Mouse (Mus musculus): ENCODE results near the gene Phrf1. TPM values are rescaled to one million over a fixed set of nuclear protein-coding genes. Genes with fewer than 3 reads are reported as not detected.

The Phrf1 gene
- polyA plus RNA-seq, 1 experiment from 2014 or later: 37.2 TPM

GRCm38 (mm10) chr7:141196619-141197282, 31.8 kb upstream of the Phrf1 start:
- TF ChIP-seq CTCF (IDR thresholded peaks at IDR 0.05; ENCODE audit: low read depth): no peak
- Histone ChIP-seq H3K9ac (ENCODE audit: low read depth, low read length) (no peak overlapping the region), H3K4me1 (replicated peaks; ENCODE audit: insufficient read depth, low read length) (peaks cover 7% of the 10 kb centered on the region; the same call in 1 of the 2 replicates), H3K9me3 (replicated peaks; ENCODE audit: low read length) (no peaks in the 10 kb centered on the region), H3K4me2 (ENCODE audit: low read length) (no peak overlapping the region), H3K27me3 (ENCODE audit: insufficient read depth, low read length) (no peaks in the 10 kb centered on the region), H3K27ac (no peak overlapping the region), H3K4me3 (replicated peaks; ENCODE audit: low read depth, low read length) (no peak overlapping the region), H3K36me3 (ENCODE audit: insufficient read depth, low read length) (0 out of 2 replicates have a peak, but pooled peaks cover 4% of the 10 kb centered on the region)
- no peak for ATAC-seq (replicated peaks; ENCODE audit: low FRiP score, low read depth)
- no peak for DNase-seq (ENCODE audit: low spot score)
- WGBS: 93% methylated on average over 8 of the region's 8 CpGs

DNA sequence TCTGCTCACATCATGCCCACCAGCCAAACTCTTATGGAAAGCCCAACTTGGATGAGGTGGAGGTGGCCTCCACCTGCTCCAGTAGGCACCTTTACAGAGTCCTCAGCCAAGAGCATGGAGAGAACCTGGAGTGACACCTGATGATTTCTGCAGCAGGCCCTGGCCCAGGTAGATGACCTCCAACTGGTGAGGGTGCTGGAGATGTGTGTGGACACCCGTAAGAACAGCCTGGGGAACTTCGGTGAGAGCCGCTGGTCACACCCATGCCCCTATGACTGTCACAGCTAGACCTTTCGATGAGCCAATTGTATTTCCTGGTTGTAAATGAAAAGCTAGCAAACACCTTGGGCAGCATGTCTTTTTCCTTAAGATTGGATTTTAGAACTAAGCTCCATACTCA, 30.5 kb upstream of the Phrf1 start:
- DNase-seq (ENCODE audit: low spot score) (no peak), ATAC-seq (replicated peaks; ENCODE audit: low FRiP score, low read depth) (no peak)
- H3K36me3 ChIP-seq (ENCODE audit: insufficient read depth, low read length): no peaks in the 10 kb centered on the region
- H3K4me1 ChIP-seq (replicated peaks; ENCODE audit: insufficient read depth, low read length): no peaks in the 10 kb centered on the region; the same call in 1 of the 2 replicates
- no peak overlapping the region for H3K9ac ChIP-seq (ENCODE audit: low read depth, low read length)
- no peak for TF ChIP-seq CTCF (IDR thresholded peaks at IDR 0.05; ENCODE audit: low read depth)
- no peak overlapping the region for H3K27ac ChIP-seq
- WGBS: 96% methylated on average over 4 of the region's 4 CpGs
- H3K9me3 ChIP-seq (replicated peaks; ENCODE audit: low read length): no peaks in the 10 kb centered on the region
- no peak overlapping the region for H3K4me3 ChIP-seq (replicated peaks; ENCODE audit: low read depth, low read length)
- H3K27me3 ChIP-seq (ENCODE audit: insufficient read depth, low read length): no peaks in the 10 kb centered on the region
- no peak overlapping the region for H3K4me2 ChIP-seq (ENCODE audit: low read length)

DNA sequence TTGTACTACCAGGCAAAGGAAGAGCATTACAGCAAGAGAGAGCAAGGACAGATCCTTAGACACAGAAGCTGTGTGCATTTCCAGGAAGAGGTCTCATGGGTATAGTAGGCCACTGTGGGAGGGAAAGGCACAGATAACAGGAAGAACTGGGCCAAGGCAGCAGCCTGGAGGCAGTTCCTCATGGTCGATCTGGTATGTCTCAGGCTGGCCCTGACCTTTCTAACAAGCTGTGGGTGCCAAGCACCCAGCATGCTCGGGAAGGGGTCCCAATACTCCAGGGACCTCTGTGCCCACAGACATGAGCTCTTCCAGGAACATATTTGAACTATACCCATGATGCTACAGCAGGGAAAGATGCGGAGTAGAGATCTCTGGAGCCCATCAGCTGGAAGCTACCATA, 24.0 kb upstream of the Phrf1 start:
- 87% methylated on average over 3 of the region's 3 CpGs for WGBS
- DNase-seq (ENCODE audit: low spot score) (no peak), ATAC-seq (replicated peaks; ENCODE audit: low FRiP score, low read depth) (no peak)
- Histone ChIP-seq H3K27me3 (ENCODE audit: insufficient read depth, low read length) (no peaks in the 10 kb centered on the region), H3K9me3 (replicated peaks; ENCODE audit: low read length) (no peaks in the 10 kb centered on the region), H3K4me1 (replicated peaks; ENCODE audit: insufficient read depth, low read length) (no peaks in the 10 kb centered on the region), H3K27ac (no peak overlapping the region), H3K4me2 (ENCODE audit: low read length) (no peak overlapping the region), H3K9ac (ENCODE audit: low read depth, low read length) (no peak overlapping the region), H3K36me3 (ENCODE audit: insufficient read depth, low read length) (no peaks in the 10 kb centered on the region), H3K4me3 (replicated peaks; ENCODE audit: low read depth, low read length) (no peak overlapping the region)
- TF ChIP-seq CTCF (IDR thresholded peaks at IDR 0.05; ENCODE audit: low read depth): no peak

GRCm38 (mm10) chr7:141205504-141205903, 23.1 kb upstream of the Phrf1 start:
- ATAC-seq (replicated peaks; ENCODE audit: low FRiP score, low read depth) (no peak), DNase-seq (ENCODE audit: low spot score) (no peak)
- no peak for TF ChIP-seq CTCF (IDR thresholded peaks at IDR 0.05; ENCODE audit: low read depth)
- Histone ChIP-seq H3K4me2 (ENCODE audit: low read length) (no peak overlapping the region), H3K9me3 (replicated peaks; ENCODE audit: low read length) (no peaks in the 10 kb centered on the region), H3K9ac (ENCODE audit: low read depth, low read length) (no peak overlapping the region), H3K4me3 (replicated peaks; ENCODE audit: low read depth, low read length) (no peak overlapping the region), H3K27me3 (ENCODE audit: insufficient read depth, low read length) (no peaks in the 10 kb centered on the region), H3K27ac (no peak overlapping the region), H3K36me3 (ENCODE audit: insufficient read depth, low read length) (no peaks in the 10 kb centered on the region), H3K4me1 (replicated peaks; ENCODE audit: insufficient read depth, low read length) (no peaks in the 10 kb centered on the region)
- WGBS: 86% methylated on average over 5 of the region's 5 CpGs

DNA sequence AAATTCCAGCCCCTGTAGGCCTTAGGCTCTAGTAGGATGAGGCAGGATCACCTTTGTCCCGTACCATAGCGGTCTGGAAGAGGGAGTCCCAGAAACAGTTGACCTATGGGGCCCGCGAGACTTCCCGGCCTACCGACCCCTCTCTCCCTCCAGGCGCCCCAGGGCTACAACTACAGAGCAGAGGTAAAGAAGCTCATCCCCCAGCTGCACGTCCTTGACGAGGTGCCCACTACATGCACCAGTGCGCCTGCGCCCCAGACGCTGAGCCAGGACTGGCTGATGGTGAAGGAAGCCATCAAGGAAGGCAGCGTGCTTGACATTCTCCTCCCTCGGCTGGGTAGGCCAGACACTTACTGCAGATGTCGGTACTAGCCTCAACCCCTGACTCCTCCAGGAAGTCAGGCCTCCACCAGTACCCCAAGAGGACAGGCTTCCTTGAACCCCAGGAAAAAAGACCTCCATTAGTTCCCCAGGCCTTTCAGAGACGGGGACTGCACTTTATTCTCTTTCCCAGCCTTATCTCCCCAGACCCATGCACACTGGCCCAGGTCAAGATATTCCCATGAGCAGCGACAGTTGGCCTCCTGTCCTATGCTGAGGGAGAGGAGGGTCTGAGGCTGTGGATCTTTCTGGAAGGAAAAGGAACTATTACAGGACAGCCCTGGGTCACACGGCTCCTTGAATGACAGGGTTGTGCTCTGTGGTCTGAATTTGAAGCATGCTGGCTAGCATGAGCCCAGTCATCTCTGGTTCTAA, 22.2 kb upstream of the Phrf1 start:
- H3K9me3 ChIP-seq (replicated peaks; ENCODE audit: low read length): no peaks in the 10 kb centered on the region
- no peak for TF ChIP-seq CTCF (IDR thresholded peaks at IDR 0.05; ENCODE audit: low read depth)
- no peak overlapping the region for H3K4me3 ChIP-seq (replicated peaks; ENCODE audit: low read depth, low read length)
- DNase-seq (ENCODE audit: low spot score): no peak
- no peak overlapping the region for H3K27ac ChIP-seq
- no peaks in the 10 kb centered on the region for H3K36me3 ChIP-seq (ENCODE audit: insufficient read depth, low read length)
- no peak overlapping the region for H3K4me2 ChIP-seq (ENCODE audit: low read length)
- WGBS: 86% methylated on average over 18 of the region's 18 CpGs
- no peak for ATAC-seq (replicated peaks; ENCODE audit: low FRiP score, low read depth)
- no peak overlapping the region for H3K9ac ChIP-seq (ENCODE audit: low read depth, low read length)
- no peaks in the 10 kb centered on the region for H3K4me1 ChIP-seq (replicated peaks; ENCODE audit: insufficient read depth, low read length)
- no peaks in the 10 kb centered on the region for H3K27me3 ChIP-seq (ENCODE audit: insufficient read depth, low read length)

DNA sequence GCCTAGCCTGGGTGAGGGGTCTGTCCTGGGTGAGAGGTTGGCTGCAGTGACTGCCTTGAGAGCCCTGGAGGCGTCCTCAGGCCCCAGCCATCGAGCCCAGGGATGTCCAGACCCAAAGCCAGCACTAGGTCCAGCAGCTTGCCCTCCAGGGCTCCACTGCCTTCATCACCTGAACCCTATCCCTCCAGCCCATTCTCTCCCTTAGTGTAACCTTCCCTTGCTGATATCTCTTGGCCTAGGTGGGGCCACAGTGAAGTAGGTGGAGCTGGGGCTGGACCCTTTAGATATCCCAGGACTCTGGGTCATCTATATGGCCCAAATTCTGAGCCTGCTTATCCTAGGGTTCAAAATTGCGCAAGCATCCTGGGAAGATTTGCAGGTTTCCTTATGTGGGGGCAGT, 19.1 kb upstream of the Phrf1 start:
- 88% methylated on average over 3 of the region's 3 CpGs for WGBS
- Histone ChIP-seq H3K4me2 (ENCODE audit: low read length) (no peak overlapping the region), H3K27me3 (ENCODE audit: insufficient read depth, low read length) (no peaks in the 10 kb centered on the region), H3K9ac (ENCODE audit: low read depth, low read length) (no peak overlapping the region), H3K36me3 (ENCODE audit: insufficient read depth, low read length) (no peaks in the 10 kb centered on the region), H3K27ac (no peak overlapping the region), H3K4me3 (replicated peaks; ENCODE audit: low read depth, low read length) (no peak overlapping the region), H3K9me3 (replicated peaks; ENCODE audit: low read length) (no peaks in the 10 kb centered on the region), H3K4me1 (replicated peaks; ENCODE audit: insufficient read depth, low read length) (no peaks in the 10 kb centered on the region)
- DNase-seq (ENCODE audit: low spot score) (no peak), ATAC-seq (replicated peaks; ENCODE audit: low FRiP score, low read depth) (no peak)
- no peak for TF ChIP-seq CTCF (IDR thresholded peaks at IDR 0.05; ENCODE audit: low read depth)

Data from kidney, postnatal 0 days (tissue).